Mouse (Mus musculus) central nervous system, embryonic 18 days (tissue): ENCODE results near the gene Ap1s2. TPM values are rescaled to one million over a fixed set of nuclear protein-coding genes. Genes with fewer than 3 reads are reported as not detected.

Experiments
- polyA plus RNA-seq: library from polyadenylated mRNA; depleted of rRNA; stranded (reverse); fragments of >200 nt; gene quantifications from 2 replicates; pipeline ENCODE4 v1.2.3, GENCODE M21; 2012; rRNA removed

Ap1s2 gene
- polyA plus RNA-seq: 53.8 and 57.5 TPM in 2 replicates

GRCm38 (mm10) chrX:163908337-163909250, at the start of gene Ap1s2:
Gene Ap1s2, plus strand, starts transcription at chrX:163909017.

DNA sequence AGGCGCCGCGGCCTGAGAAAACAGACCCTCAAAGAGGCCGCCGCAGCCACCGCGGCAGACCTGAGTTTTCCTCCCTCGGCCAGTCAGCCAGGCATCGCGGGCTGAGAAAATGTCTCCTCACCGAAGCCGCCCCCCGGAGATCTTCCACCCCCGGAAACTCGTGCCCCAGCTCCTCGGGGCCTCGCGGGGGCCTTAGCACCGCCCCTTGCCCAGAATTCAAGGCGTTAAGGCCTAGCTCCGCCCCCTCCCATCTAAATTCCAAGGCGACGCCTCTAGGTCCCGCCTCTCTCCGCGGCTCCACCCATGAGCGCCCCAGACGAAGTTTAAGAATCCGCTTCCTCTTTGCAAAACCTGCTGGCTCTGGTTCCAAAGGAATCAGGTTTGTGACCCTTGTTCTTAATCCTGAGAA, 49.7 kb downstream of the Ap1s2 start, which contains the start of gene Zrsr2:
Gene Zrsr2, minus strand, starts transcription at position 195 of the 409 bp plus-strand sequence.

Other genes starting within 250 kb of the Ap1s2 start
- 3.8 and 4.3 TPM in 2 replicates for gene Rnf138rt1, start 147.7 kb upstream of the Ap1s2 start, polyA plus RNA-seq
- 30.4 and 34.2 TPM in 2 replicates for gene Zrsr2, start 49.6 kb downstream of the Ap1s2 start, polyA plus RNA-seq
- 1.2 TPM in 2 replicates for gene Car5b, start 119.0 kb downstream of the Ap1s2 start, polyA plus RNA-seq
- 15.0 and 15.3 TPM in 2 replicates for gene Siah1b, start 167.5 kb downstream of the Ap1s2 start, polyA plus RNA-seq
- gene Cltrn, start 179.8 kb downstream of the Ap1s2 start, polyA plus RNA-seq: 0.07 TPM in 1 of 2 replicates, not detected in the other
- 0.21 and 0.29 TPM in 2 replicates for gene Ace2, start 230.3 kb downstream of the Ap1s2 start, polyA plus RNA-seq